Mouse (Mus musculus) hindbrain, postnatal 0 days (tissue): ENCODE results near the gene Fmnl2. TPM values are rescaled to one million over a fixed set of nuclear protein-coding genes. Genes with fewer than 3 reads are reported as not detected.
A peak's percentile ranks its signal among the peaks of the same experiment; 100 is the strongest.

Source experiments
- ATAC-seq: fragments of 200-750 bp; cut with Nextera tagmentation; 2 replicates; pipeline ENCODE4 v1.8.0; 2017; ENCODE audit warnings: mild to moderate bottlenecking, moderate TSS enrichment, moderate library complexity
- DNase-seq: peaks from one replicate; pipeline ENCODE4 v3.0.0-alpha.2; 2015; ENCODE audit warnings: low spot score
- H3K27ac ChIP-seq: fragments of 300-500 bp; sonication (generic); 2 replicates; pipeline ENCODE4 v1.5.1; 2014; ENCODE audit warnings: mild to moderate bottlenecking
- H3K27me3 ChIP-seq: fragments of 300-500 bp; sonication (generic); 2 replicates; pipeline ENCODE4 v1.6.1; 2014; ENCODE audit warnings: low read length, mixed read lengths; ENCODE audit not compliant: insufficient read depth
- H3K36me3 ChIP-seq: fragments of 300-500 bp; sonication (generic); 2 replicates; pipeline ENCODE4 v1.6.1; 2014; ENCODE audit warnings: low read length, mixed read lengths; ENCODE audit not compliant: insufficient read depth
- H3K4me1 ChIP-seq: fragments of 300-500 bp; sonication (generic); 2 replicates; pipeline ENCODE4 v1.6.1; 2014; ENCODE audit warnings: antibody characterized with exemption, low read length, mixed read lengths; ENCODE audit not compliant: insufficient read depth
- H3K4me2 ChIP-seq: fragments of 300-500 bp; sonication (generic); 2 replicates; pipeline ENCODE4 v1.6.1; 2014; ENCODE audit warnings: low read depth, mild to moderate bottlenecking, low read length, moderate library complexity, mixed read lengths
- H3K4me3 ChIP-seq: fragments of 300-500 bp; sonication (generic); 2 replicates; pipeline ENCODE4 v1.5.1; 2014; ENCODE audit warnings: low read length
- H3K9ac ChIP-seq: fragments of 300-500 bp; sonication (generic); replicated peaks from 2 replicates; pipeline ENCODE4 v1.6.1; 2014; ENCODE audit warnings: mild to moderate bottlenecking, low read length, moderate library complexity, mixed read lengths
- H3K9me3 ChIP-seq: fragments of 300-500 bp; sonication (generic); 2 replicates; pipeline ENCODE4 v1.6.1; 2016; ENCODE audit warnings: low read length, mixed read lengths
- CTCF ChIP-seq: IDR thresholded peaks from 2 replicates; pipeline ENCODE4 v1.5.1; 2016; ENCODE audit warnings: antibody characterized with exemption, control low read depth, low read depth
- WGBS: fragments of 180-500 bp; shearing (Covaris S2); extraction: QIAGEN DNeasy Blood & Tissue Kit; methylation state at CpG from one replicate; pipeline ENCODE4 v1.1.7; 2014; 5-methylcytosine and 5-hydroxymethylcytosine counted together
- polyA plus RNA-seq: library from polyadenylated mRNA; unstranded; fragments of >200 nt; fragmentation: Nextera tagmentation; extraction: Ambion mirVana; gene quantifications from 2 replicates; pipeline ENCODE4 v1.2.1, GENCODE M21; 2015
- total RNA-seq: library from RNA; depleted of rRNA; stranded (reverse); fragments of >200 nt; gene quantifications from 2 replicates; pipeline ENCODE4 v1.2.3, GENCODE M21; 2014

Fmnl2 gene
- total and polyA plus RNA-seq, 2 experiments from 2014 or later, result 9.3 to 27.6 TPM

- WGBS, result 85% methylated on average over 5 of the region's 5 CpGs
- no peaks in the 10 kb centered on the region for H3K36me3 ChIP-seq
- no peak for ATAC-seq
- H3K9ac ChIP-seq, result no peak overlapping the region
- H3K27me3 ChIP-seq, result no peaks in the 10 kb centered on the region
- no peaks in the 10 kb centered on the region for H3K9me3 ChIP-seq
- TF ChIP-seq CTCF, result no peak
- peaks cover 12% of the 10 kb centered on the region; the same call in 1 of the 2 replicates for H3K4me1 ChIP-seq
- H3K27ac ChIP-seq, result peak overlapping the region; percentile 56
- H3K4me3 ChIP-seq, result no peak overlapping the region
- no peak for DNase-seq
- no peak overlapping the region for H3K4me2 ChIP-seq
These were observed 134.1 kb downstream of the Fmnl2 start for GRCm38 (mm10) chr2:52991688-52992194.

- Histone ChIP-seq H3K9ac (no peak overlapping the region), H3K4me2 (no peak overlapping the region), H3K9me3 (no peaks in the 10 kb centered on the region), H3K36me3 (no peaks in the 10 kb centered on the region), H3K4me1 (0 out of 2 replicates have a peak, but pooled peaks cover under 1% of the 10 kb centered on the region), H3K27ac (no peak overlapping the region), H3K27me3 (no peaks in the 10 kb centered on the region), H3K4me3 (no peak overlapping the region)
- WGBS, result 84% methylated on average over 7 of the region's 7 CpGs
- ATAC-seq, result no peak
- no peak for TF ChIP-seq CTCF
- no peak for DNase-seq
These were observed 135.6 kb downstream of the Fmnl2 start for GRCm38 (mm10) chr2:52993241-52993640.

GRCm38 (mm10) chr2:52994526-52994925, 136.9 kb downstream of the Fmnl2 start:
- no peaks in the 10 kb centered on the region for H3K9me3 ChIP-seq
- H3K27me3 ChIP-seq, result no peaks in the 10 kb centered on the region
- no peak overlapping the region for H3K9ac ChIP-seq
- no peak for DNase-seq
- 82% methylated on average over 9 of the region's 9 CpGs for WGBS
- no peak overlapping the region for H3K27ac ChIP-seq
- H3K36me3 ChIP-seq, result no peaks in the 10 kb centered on the region
- ATAC-seq, result no peak
- H3K4me2 ChIP-seq, result no peak overlapping the region
- no peaks in the 10 kb centered on the region for H3K4me1 ChIP-seq
- no peak overlapping the region for H3K4me3 ChIP-seq
- TF ChIP-seq CTCF, result no peak

GRCm38 (mm10) chr2:52997955-52998750, 140.5 kb downstream of the Fmnl2 start:
- Histone ChIP-seq H3K4me2 (no peak overlapping the region), H3K9ac (no peak overlapping the region), H3K9me3 (no peaks in the 10 kb centered on the region), H3K27me3 (no peaks in the 10 kb centered on the region), H3K27ac (0 out of 2 replicates have a peak overlapping the region, but pooled peaks have one; percentile 32), H3K36me3 (no peaks in the 10 kb centered on the region), H3K4me1 (no peaks in the 10 kb centered on the region), H3K4me3 (no peak overlapping the region)
- WGBS, result 51% methylated on average over 15 of the region's 15 CpGs
- no peak for ATAC-seq
- TF ChIP-seq CTCF, result no peak
- no peak for DNase-seq

- peak; percentile 69 for DNase-seq
- H3K9me3 ChIP-seq, result no peaks in the 10 kb centered on the region
- no peak overlapping the region for H3K9ac ChIP-seq
- no peak overlapping the region for H3K4me2 ChIP-seq
- no peaks in the 10 kb centered on the region for H3K27me3 ChIP-seq
- no peak overlapping the region for H3K27ac ChIP-seq
- H3K4me3 ChIP-seq, result no peak overlapping the region
- peak; percentile 76 for ATAC-seq
- H3K36me3 ChIP-seq, result no peaks in the 10 kb centered on the region
- WGBS, result 22% methylated on average over 3 of the region's 3 CpGs
- TF ChIP-seq CTCF, result peak; percentile 65
- no peaks in the 10 kb centered on the region for H3K4me1 ChIP-seq
These were observed 141.9 kb downstream of the Fmnl2 start for GRCm38 (mm10) chr2:52999524-52999969.

GRCm38 (mm10) chr2:53000446-53000845, 142.8 kb downstream of the Fmnl2 start:
- Histone ChIP-seq H3K36me3 (no peaks in the 10 kb centered on the region), H3K27ac (no peak overlapping the region), H3K27me3 (no peaks in the 10 kb centered on the region), H3K9me3 (no peaks in the 10 kb centered on the region), H3K4me2 (no peak overlapping the region), H3K4me3 (no peak overlapping the region), H3K9ac (no peak overlapping the region), H3K4me1 (no peaks in the 10 kb centered on the region)
- DNase-seq (no peak), ATAC-seq (no peak; the same call in 1 of the 2 replicates)
- WGBS, result 89% methylated on average over 3 of the region's 3 CpGs
- TF ChIP-seq CTCF, result no peak

- H3K4me2 ChIP-seq, result no peak overlapping the region
- no peaks in the 10 kb centered on the region for H3K27me3 ChIP-seq
- DNase-seq (no peak), ATAC-seq (no peak)
- WGBS, result 46% methylated on average over 7 of the region's 7 CpGs
- TF ChIP-seq CTCF, result no peak
- no peaks in the 10 kb centered on the region for H3K9me3 ChIP-seq
- no peak overlapping the region for H3K9ac ChIP-seq
- H3K27ac ChIP-seq, result no peak overlapping the region
- H3K4me1 ChIP-seq, result peaks cover 6% of the 10 kb centered on the region; the same call in 1 of the 2 replicates
- H3K4me3 ChIP-seq, result no peak overlapping the region
- H3K36me3 ChIP-seq, result no peaks in the 10 kb centered on the region
These were observed 148.5 kb downstream of the Fmnl2 start for GRCm38 (mm10) chr2:53006161-53006560.
